Mouse (Mus musculus) gastrocnemius, postnatal 14 days (tissue): ENCODE results near the gene Hs2st1. TPM values are rescaled to one million over a fixed set of nuclear protein-coding genes. Genes with fewer than 3 reads are reported as not detected.

ENCODE experiments used
- total RNA-seq, 2 experiments: library from RNA; stranded (reverse); gene quantifications; 2 replicates each; pipeline ENCODE4 v1.2.3; 2021

The Hs2st1 gene
- total RNA-seq, 2 experiments from 2014 or later = 13.7 to 17.6 TPM

Other genes starting within 250 kb of the Hs2st1 start
- gene Selenof, start 123 bp upstream of the Hs2st1 start, total RNA-seq = 100 to 1,000 TPM; 150 to 172 TPM
- gene Sh3glb1, start 150.2 kb upstream of the Hs2st1 start, total RNA-seq = 100 to 1,000 TPM; 269 to 286 TPM
- gene Clca3a1, start 190.8 kb upstream of the Hs2st1 start, total RNA-seq = under 1 TPM; 0.06 to 0.09 TPM
- not detected for gene Clca3a2, start 249.3 kb upstream of the Hs2st1 start, total RNA-seq